Mouse (Mus musculus) layer of hippocampus, adult 9-10 months (tissue): ENCODE data around the gene Nt5dc1.
"Not testable (repeated sequence)": the region's sequence is repeated elsewhere in the genome, so short reads cannot be mapped to it uniquely, and the experiment has no call there.

Experiments used
- DNase-seq: peaks from one replicate; pipeline ENCODE4 v3.0.0; 2022; ENCODE audit warnings: low spot score

The Nt5dc1 gene

GRCm38 (mm10) chr10:34312536-34312935 lies 105.8 kb downstream of the Nt5dc1 start:
- DNase-seq, result no peak

DNA sequence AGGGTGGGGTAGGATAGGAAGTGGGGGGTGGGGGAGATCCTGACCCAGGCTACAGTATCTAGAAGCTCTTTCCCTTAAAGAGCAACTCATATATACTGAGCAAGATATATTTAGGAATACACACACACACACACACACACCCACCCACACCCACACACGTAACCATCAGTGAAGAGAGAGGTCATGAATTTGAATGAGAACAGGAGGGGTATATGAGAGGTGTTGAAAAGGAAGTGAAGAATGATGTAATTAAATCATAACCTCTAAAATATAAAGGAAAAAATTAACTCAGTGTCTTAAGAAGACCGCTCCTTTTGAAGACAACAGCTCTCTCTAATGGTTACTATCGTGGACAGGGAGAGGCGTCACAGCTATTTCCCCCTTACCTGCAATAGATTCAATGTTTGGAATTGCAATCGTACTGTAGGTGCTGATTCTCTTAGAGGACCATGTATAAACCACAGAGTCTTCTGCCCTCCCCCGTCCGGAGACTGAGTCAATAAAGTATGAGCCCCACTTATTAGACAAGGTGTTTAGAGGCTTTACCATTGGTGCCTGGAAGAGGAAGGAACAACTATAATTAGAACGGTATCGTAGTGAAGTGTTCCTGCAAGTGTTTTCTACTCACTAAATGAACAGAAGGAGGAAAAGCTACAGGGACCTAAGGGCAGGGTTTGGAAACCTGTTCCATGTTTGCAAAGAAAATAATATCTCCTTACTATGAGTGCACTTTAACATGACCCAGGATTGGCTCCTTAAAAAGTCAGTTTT lies 108.3 kb downstream of the Nt5dc1 start:
- no peak for DNase-seq

DNA sequence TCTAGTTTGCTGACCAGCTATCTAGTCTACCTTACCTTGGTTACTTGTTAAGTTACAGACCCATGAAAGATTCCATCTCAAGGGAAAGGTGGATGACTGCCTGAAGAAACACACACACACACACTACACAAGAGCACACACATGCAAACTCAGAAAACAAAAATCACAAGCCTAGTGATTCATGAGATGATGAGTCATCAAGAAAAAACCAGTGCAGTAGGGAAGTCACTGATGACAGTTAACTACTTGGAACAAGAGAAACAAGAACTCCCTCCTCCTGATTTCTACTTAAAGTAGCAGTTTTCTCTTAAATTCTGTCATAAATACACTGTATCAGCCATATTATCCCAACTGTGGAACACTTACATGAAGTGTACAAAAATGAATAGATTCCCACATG lies 111.3 kb downstream of the Nt5dc1 start:
- no peak for DNase-seq

DNA sequence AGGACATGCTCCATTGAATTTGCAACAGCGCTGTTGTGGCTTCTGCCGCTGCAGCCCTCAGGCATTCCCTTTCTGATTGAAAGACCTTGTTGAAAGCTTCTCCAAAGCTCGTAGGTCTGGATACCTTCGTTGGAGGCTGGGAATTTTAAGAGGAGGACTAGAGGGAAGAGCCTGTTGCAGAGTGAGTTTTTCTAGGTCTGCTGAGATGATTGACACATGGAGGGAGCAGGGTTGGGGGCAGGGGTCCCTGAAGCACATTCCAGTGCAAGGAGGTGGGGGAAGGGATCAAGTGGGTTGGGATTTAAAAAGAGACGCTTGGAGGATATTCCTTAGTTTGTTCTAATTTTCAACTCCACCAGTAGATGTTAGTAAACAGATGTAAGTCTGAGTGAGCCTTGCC lies 118.0 kb downstream of the Nt5dc1 start:
- DNase-seq, result no peak

GRCm38 (mm10) chr10:34297980-34298753 lies 120.2 kb downstream of the Nt5dc1 start:
- no peak for DNase-seq

DNA sequence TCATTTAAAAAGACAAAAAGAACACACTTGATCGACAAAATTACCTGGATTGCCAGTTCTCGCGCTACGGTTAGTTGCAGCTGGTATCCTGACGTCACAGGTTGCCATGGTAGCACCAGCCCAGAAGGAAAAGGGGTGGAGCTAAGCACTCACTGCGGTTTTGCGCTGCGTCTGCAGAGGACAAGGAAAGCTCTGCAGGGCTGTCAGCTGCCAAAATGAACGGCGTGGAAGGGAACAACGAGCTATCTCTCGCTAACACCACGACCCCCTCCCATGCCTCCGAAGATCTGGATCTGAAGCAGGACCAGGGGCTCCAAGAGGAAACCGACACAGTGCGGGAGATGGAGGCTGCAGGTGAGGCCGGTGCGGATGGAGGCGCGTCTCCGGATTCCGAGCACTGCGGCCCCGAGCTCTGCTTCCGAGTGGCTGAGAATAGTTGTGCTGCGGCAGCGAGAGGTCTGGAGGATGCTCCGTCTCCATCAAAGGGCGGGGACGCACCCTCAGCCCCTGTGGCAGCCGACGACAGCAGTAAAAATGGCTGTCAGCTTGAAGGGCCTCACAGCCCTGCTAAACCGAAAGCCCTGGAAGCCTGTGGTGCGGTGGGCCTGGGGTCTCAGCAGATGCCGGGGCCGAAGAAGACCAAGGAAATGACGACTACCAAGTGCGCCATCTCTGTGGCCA lies 120.9 kb downstream of the Nt5dc1 start, which contains the start of gene Tspyl4:
TSS of gene Tspyl4 (plus strand) at position 144 of the 681 bp plus-strand sequence.
- peak; percentile 88 for DNase-seq

- no peak for DNase-seq
Observed at GRCm38 (mm10) chr10:34296911-34297298, 121.4 kb downstream of the Nt5dc1 start.

DNA sequence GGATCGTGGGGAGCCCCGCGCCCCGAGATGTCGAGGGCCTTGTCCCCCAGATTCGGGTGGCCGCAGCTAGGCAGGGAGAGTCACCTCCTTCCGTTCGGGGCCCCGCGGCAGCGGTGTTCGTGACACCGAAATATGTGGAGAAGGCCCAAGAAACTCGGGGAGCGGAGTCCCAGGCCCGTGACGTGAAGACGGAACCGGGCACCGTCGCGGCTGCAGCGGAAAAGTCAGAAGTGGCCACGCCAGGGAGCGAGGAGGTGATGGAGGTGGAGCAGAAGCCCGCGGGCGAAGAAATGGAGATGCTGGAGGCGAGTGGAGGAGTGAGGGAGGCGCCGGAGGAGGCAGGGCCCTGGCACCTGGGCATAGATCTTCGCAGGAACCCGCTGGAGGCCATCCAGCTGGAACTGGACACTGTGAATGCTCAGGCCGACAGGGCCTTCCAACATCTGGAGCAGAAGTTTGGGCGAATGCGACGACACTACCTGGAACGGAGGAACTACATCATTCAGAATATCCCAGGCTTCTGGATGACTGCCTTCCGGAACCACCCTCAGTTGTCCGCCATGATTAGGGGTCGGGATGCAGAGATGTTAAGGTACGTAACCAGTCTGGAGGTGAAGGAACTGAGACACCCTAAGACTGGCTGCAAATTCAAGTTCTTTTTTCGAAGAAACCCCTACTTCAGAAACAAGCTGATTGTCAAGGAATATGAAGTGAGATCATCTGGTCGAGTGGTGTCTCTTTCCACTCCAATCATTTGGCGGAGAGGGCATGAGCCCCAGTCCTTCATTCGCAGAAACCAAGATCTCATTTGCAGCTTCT lies 135.7 kb downstream of the Nt5dc1 start:
- no peak for DNase-seq

GRCm38 (mm10) chr10:34281962-34282388 lies 136.4 kb downstream of the Nt5dc1 start, which contains the start of gene Tspyl1:
Tspyl1 (plus strand) TSS chr10:34282190.
- peak; percentile 98 for DNase-seq

DNA sequence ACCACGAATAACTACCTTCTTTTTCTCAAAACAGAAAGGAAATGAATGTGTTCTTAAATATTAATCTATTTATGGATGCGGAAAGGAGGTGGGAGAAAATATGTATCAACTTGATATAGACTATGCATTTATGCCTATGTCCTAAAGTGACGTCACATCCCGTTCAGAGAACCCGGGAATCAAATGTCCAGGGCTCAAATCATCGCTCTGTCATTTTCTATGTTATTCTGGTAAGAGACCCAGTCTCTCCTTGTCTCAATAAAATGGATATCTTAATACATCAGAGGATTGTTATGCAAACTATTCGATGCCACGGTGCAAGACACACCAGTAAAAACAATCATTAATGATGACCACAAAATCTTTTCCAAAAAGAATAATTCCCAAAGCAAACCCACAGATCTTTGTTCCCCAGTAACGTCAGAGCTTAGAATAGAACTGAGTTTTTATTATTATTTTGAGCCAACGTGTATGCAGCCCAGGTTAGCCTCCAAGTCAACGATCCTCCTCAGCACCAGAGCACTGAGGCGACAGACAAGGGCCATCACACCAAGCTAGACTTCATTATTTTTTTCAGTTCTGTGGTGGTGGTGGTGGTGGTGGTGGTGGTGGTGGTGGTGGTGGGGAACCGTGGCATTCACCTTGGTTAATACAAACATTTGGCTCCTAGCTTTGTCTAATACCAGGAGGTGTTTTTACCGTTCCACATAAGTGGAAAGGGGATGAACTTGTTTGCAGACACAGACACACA lies 137.0 kb downstream of the Nt5dc1 start:
- peak; percentile 7 for DNase-seq

GRCm38 (mm10) chr10:34280591-34281175 lies 137.7 kb downstream of the Nt5dc1 start:
- DNase-seq, result peak; percentile 77

- DNase-seq, result peak; percentile 20
Observed at GRCm38 (mm10) chr10:34271681-34272080, 146.7 kb downstream of the Nt5dc1 start.

DNA sequence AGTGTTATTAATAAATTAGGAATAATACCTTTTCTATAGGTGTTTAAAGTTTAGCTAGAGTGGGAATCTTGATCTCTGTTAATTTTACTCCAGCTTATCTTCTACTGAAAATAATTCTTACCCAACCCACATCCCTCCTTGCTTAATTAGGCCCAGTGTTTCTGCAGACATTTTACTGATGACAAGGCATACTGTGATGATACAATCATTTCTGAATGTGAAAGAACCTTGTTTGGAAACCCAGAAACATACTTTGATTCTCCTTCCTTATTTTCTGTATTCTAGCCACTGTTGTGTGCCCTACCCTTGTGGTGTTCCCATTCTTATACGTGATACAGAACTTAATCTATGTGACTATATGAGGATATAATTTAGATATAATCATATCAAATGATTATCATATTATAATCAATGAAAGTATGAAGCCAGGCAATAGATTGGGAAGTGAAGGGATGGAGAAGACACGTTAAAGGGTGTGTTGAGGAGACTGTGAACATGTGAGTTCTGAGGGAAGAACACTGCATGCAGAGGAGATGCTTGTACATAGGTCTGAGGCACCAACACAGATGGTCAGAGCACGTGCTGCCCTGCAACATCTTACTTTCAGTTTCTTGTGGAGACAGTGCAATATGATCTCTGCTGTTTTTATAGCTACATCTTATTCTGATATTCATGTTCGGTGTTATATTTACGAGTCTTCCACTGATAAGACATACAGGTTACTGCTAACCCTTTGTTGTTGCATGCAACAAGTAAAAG lies 150.9 kb downstream of the Nt5dc1 start:
- no peak for DNase-seq

- no peak for DNase-seq
Observed at GRCm38 (mm10) chr10:34265106-34265505, 153.2 kb downstream of the Nt5dc1 start.

GRCm38 (mm10) chr10:34252833-34253232 lies 165.5 kb downstream of the Nt5dc1 start:
- not testable (repeated sequence) for DNase-seq

- DNase-seq, result no peak
Observed at GRCm38 (mm10) chr10:34249594-34249993, 168.8 kb downstream of the Nt5dc1 start.

GRCm38 (mm10) chr10:34247757-34248156 lies 170.6 kb downstream of the Nt5dc1 start:
- no peak for DNase-seq

DNA sequence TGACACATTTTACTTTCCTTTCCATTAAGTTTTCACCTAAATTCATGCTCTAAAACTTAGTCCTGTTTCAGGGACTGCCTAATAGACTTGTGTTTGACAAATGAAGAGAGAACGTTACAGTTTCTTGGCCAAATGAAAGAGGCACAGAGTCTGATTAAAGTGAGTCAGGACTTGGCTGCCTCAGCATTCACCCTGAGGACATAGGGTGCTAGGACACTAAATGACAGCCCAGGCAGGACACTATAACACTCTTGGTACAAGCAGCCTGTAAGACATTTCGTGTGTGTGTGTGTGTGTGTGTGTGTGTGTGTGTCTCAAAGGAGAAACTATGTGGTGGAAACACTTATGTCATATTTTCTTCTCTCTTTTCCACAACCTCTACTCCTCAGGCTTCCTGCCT lies 172.2 kb downstream of the Nt5dc1 start:
- no peak for DNase-seq

- no peak for DNase-seq
Observed at GRCm38 (mm10) chr10:34244745-34245144, 173.6 kb downstream of the Nt5dc1 start.

GRCm38 (mm10) chr10:34238536-34238935 lies 179.8 kb downstream of the Nt5dc1 start:
- no peak for DNase-seq
